Mouse (Mus musculus) kidney, postnatal 0 days (tissue): ENCODE data around the gene Fam181a. TPM values are rescaled to one million over a fixed set of nuclear protein-coding genes. Genes with fewer than 3 reads are reported as not detected.

Source experiments
- ATAC-seq: fragments of 200-750 bp; cut with Nextera tagmentation; replicated peaks from 2 replicates; pipeline ENCODE4 v1.8.0; 2017; ENCODE audit warnings: low read depth, moderate number of reproducible peaks, moderate TSS enrichment, moderate library complexity; ENCODE audit not compliant: low FRiP score
- DNase-seq: peaks from one replicate; pipeline ENCODE4 v3.0.0-alpha.2; 2016; ENCODE audit warnings: low spot score
- H3K27ac ChIP-seq: fragments of 300-500 bp; sonication (generic); 2 replicates; pipeline ENCODE4 v1.5.1; 2014; ENCODE audit warnings: mild to moderate bottlenecking
- H3K27me3 ChIP-seq: fragments of 300-500 bp; sonication (generic); 2 replicates; pipeline ENCODE4 v1.6.1; 2014; ENCODE audit warnings: low read length, mixed read lengths; ENCODE audit not compliant: insufficient read depth
- H3K36me3 ChIP-seq: fragments of 300-500 bp; sonication (generic); 2 replicates; pipeline ENCODE4 v1.6.1; 2014; ENCODE audit warnings: low read length, mixed read lengths; ENCODE audit not compliant: insufficient read depth
- H3K4me1 ChIP-seq: fragments of 300-500 bp; sonication (generic); replicated peaks from 2 replicates; pipeline ENCODE4 v1.6.1; 2014; ENCODE audit warnings: antibody characterized with exemption, low read length, mixed read lengths; ENCODE audit not compliant: insufficient read depth
- H3K4me2 ChIP-seq: fragments of 300-500 bp; sonication (generic); 2 replicates; pipeline ENCODE4 v1.6.1; 2014; ENCODE audit warnings: mild to moderate bottlenecking, low read length, moderate library complexity, mixed read lengths
- H3K4me3 ChIP-seq: fragments of 300-500 bp; sonication (generic); replicated peaks from 2 replicates; pipeline ENCODE4 v1.5.1; 2014; ENCODE audit warnings: low read depth, low read length
- H3K9ac ChIP-seq: fragments of 300-500 bp; sonication (generic); 2 replicates; pipeline ENCODE4 v1.6.1; 2014; ENCODE audit warnings: low read depth, low read length
- H3K9me3 ChIP-seq: fragments of 300-500 bp; sonication (generic); replicated peaks from 2 replicates; pipeline ENCODE4 v1.6.1; 2016; ENCODE audit warnings: low read length, inconsistent platforms, mixed read lengths
- CTCF ChIP-seq: IDR thresholded peaks from 2 replicates; pipeline ENCODE4 v1.5.1; 2016; ENCODE audit warnings: antibody characterized with exemption, low read depth, mild to moderate bottlenecking, moderate library complexity
- WGBS: fragments of 180-500 bp; shearing (Covaris S2); extraction: QIAGEN DNeasy Blood & Tissue Kit; methylation state at CpG from one replicate; pipeline ENCODE4 v1.1.7; 2014; 5-methylcytosine and 5-hydroxymethylcytosine counted together
- polyA plus RNA-seq: library from polyadenylated mRNA; unstranded; fragments of >200 nt; fragmentation: Nextera tagmentation; extraction: Ambion mirVana; gene quantifications from 2 replicates; pipeline ENCODE4 v1.2.1, GENCODE M21; 2015

The Fam181a gene
- polyA plus RNA-seq, 1 experiment from 2014 or later = not detected

DNA sequence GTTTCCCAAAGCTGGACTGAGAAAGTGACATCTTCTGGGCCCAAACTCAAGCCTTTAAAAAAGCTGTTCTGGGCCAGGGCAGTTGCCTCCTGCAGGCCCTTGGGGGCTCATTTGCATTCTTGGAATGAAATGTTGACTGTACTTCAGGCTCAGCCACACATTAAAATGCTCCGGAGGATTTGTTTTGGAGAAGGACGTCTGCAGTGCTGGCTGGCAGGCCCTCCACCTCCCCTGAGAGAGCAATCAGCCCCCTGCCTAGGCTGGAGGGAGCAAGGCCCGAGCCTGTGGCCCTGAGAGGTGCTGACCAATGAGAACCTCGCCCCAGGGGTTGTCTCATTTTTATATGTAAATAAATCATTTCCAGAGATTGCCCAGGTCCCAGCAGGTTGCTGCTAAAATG, 14.5 kb upstream of the Fam181a start:
- WGBS = 9% methylated on average over 4 of the region's 4 CpGs

DNA sequence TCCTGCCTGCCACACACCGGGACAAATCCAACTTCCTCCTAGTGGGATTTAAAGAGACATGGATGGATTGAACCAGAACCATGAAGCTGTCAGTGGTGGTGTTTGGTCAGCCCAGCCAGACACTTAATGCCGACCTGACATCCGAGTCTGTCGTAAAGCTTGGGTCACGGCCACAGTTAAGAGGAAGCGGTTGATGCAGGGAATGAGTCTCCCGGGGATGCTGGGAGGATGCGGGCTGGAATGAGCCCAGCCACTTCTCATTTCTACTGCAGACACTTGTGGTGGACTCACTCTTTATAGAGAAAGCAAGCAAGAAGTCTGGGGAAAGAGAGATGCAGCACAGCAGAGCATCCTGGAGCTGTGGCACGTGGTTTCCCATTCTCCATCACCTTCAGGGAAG, 10.3 kb upstream of the Fam181a start:
- no peaks in the 10 kb centered on the region for H3K9me3 ChIP-seq
- no peak overlapping the region for H3K4me3 ChIP-seq
- H3K9ac ChIP-seq = no peak overlapping the region
- H3K4me2 ChIP-seq = no peak overlapping the region
- WGBS = 27% methylated on average over 9 of the region's 9 CpGs
- no peaks in the 10 kb centered on the region for H3K36me3 ChIP-seq
- H3K27me3 ChIP-seq = no peaks in the 10 kb centered on the region
- ATAC-seq (no peak), DNase-seq (peak; percentile 71)
- TF ChIP-seq CTCF = no peak
- no peaks in the 10 kb centered on the region for H3K4me1 ChIP-seq
- no peak overlapping the region for H3K27ac ChIP-seq

More for the DNA sequence above, 14.5 kb upstream of the Fam181a start:
- Histone ChIP-seq H3K27ac (no peak overlapping the region), H3K4me3 (no peak overlapping the region), H3K4me1 (no peaks in the 10 kb centered on the region), H3K9me3 (no peaks in the 10 kb centered on the region), H3K27me3 (no peaks in the 10 kb centered on the region), H3K4me2 (no peak overlapping the region), H3K36me3 (no peaks in the 10 kb centered on the region), H3K9ac (no peak overlapping the region)
- DNase-seq = no peak
- no peak for TF ChIP-seq CTCF
- ATAC-seq = no peak

DNA sequence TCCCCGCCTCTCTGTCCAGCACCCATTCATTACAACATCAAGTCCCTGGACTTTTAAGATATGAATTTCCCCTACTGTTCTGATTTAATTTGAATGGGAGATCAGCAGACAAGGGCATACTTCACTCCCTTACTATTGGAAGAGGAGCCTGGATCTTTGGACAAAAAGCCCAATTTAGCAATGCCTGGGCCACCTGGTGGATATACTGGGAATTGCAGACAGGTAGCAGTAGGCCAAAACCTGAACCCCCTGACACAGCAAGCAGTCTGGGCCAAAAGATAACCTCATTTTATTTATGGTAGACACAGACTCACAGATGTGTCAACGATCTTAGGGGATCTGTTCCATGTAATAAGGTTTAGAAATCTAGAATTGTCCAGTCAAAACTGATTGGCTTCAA, 9.1 kb upstream of the Fam181a start:
- peak; percentile 76 for DNase-seq
- H3K4me2 ChIP-seq = no peak overlapping the region
- no peaks in the 10 kb centered on the region for H3K27me3 ChIP-seq
- 52% methylated on average over 2 of the region's 2 CpGs for WGBS
- H3K27ac ChIP-seq = no peak overlapping the region
- H3K9me3 ChIP-seq = no peaks in the 10 kb centered on the region
- H3K4me3 ChIP-seq = no peak overlapping the region
- no peak overlapping the region for H3K9ac ChIP-seq
- no peaks in the 10 kb centered on the region for H3K36me3 ChIP-seq
- peak; percentile 88 for TF ChIP-seq CTCF
- H3K4me1 ChIP-seq = no peaks in the 10 kb centered on the region
- ATAC-seq = no peak

DNA sequence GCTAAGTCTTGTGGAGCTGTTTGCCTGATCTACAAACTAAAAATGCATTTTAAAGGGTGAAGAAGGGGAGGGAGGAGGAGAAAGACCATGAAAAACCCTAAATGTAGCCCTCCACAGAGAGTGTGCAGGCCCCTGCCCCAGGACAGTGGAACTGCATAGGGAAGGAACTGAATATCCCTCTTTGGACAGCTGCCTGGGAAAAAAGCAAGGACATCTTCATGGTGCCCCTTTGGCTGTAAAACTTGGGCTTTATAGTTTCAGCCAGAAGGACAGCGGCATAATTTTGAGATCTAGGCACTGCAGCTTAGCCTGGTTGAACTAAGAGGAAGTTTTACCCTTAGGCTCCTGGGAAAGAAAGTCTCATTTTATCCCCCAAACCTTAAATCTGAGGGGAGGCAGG, 7.8 kb upstream of the Fam181a start:
- WGBS = 64% methylated on average over 1 of the region's 1 CpGs
- H3K9ac ChIP-seq = no peak overlapping the region
- no peak overlapping the region for H3K27ac ChIP-seq
- H3K4me3 ChIP-seq = no peak overlapping the region
- DNase-seq (no peak), ATAC-seq (no peak)
- no peak for TF ChIP-seq CTCF
- H3K27me3 ChIP-seq = no peaks in the 10 kb centered on the region
- no peak overlapping the region for H3K4me2 ChIP-seq
- no peaks in the 10 kb centered on the region for H3K36me3 ChIP-seq
- no peaks in the 10 kb centered on the region for H3K9me3 ChIP-seq
- no peaks in the 10 kb centered on the region for H3K4me1 ChIP-seq

DNA sequence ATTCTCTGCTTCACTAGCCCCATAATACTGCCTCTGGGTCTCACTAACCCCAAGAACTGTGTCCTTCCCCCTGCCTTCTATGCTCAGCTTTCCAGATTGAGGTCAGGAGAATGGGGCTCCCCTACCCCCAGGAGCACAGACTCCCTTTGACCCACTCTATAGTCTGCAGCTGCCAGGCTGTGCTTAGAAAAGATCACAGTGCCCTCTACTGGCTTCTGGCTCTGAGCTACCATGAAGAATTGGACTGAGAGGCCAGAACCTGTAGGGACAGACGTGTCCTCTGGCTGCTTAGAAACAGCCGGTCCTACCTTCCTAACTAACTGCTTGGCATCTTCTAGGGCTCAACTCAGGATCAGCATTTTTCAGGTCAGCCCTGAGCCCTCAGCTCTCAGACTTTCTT, 4.6 kb upstream of the Fam181a start:
- Histone ChIP-seq H3K9me3 (no peaks in the 10 kb centered on the region), H3K27ac (no peak overlapping the region), H3K9ac (no peak overlapping the region), H3K4me3 (no peak overlapping the region), H3K36me3 (no peaks in the 10 kb centered on the region), H3K4me1 (no peaks in the 10 kb centered on the region), H3K4me2 (no peak overlapping the region), H3K27me3 (no peaks in the 10 kb centered on the region)
- DNase-seq = no peak
- no peak for ATAC-seq
- WGBS = 33% methylated on average over 2 of the region's 2 CpGs
- peak; percentile 58 for TF ChIP-seq CTCF

DNA sequence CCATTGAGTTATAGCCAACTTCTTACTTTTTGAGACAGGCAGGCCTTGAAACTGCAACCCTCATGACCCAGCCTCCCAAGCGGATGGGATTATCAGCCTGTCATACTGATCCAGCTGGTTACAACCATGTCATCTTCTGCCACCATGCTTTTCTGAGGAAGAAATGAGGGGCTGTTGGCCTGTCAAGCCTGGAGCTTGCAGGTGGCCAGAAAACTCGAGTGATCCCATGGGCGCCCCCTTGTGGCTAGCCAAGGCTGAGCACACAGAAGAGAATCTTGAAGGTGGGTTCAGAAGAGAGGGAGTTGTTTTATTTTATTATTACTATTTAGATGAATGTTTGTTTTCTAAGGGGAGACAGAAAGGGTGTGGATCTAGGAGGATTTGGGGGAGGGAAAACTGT, 4.1 kb upstream of the Fam181a start:
- Histone ChIP-seq H3K27me3 (no peaks in the 10 kb centered on the region), H3K9ac (no peak overlapping the region), H3K36me3 (no peaks in the 10 kb centered on the region), H3K4me1 (no peaks in the 10 kb centered on the region), H3K4me3 (no peak overlapping the region), H3K27ac (no peak overlapping the region), H3K4me2 (no peak overlapping the region), H3K9me3 (no peaks in the 10 kb centered on the region)
- DNase-seq = peak; percentile 52
- WGBS = 29% methylated on average over 3 of the region's 3 CpGs
- ATAC-seq = no peak
- TF ChIP-seq CTCF = peak; percentile 72

DNA sequence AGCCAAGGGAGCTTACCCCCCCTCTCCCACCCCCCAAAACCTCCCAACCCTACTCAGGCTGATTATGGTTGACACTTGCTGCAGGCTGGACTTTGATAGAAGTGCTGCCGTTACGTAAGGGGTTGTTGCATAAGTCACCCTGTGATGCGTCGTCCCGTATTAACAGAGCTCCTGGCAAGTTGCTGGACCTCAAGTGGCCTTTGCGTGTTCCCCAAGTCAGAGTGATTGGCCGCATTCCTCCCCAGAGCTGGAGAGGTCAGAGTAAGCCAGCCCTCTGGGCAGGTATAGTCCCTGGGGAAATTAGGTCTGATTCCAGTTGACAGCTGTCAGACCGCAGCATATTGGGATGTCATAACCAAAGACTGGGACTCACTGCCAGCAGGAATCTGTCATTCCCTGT, 1.1 kb downstream of the Fam181a start:
- TF ChIP-seq CTCF = no peak
- ATAC-seq (no peak), DNase-seq (no peak)
- no peak overlapping the region for H3K4me3 ChIP-seq
- H3K9ac ChIP-seq = no peak overlapping the region
- peaks cover 5% of the 10 kb centered on the region; the same call in 1 of the 2 replicates for H3K4me1 ChIP-seq
- no peak overlapping the region for H3K4me2 ChIP-seq
- 0 out of 2 replicates have a peak, but pooled peaks cover 9% of the 10 kb centered on the region for H3K27me3 ChIP-seq
- 79% methylated on average over 8 of the region's 8 CpGs for WGBS
- no peaks in the 10 kb centered on the region for H3K36me3 ChIP-seq
- no peaks in the 10 kb centered on the region for H3K9me3 ChIP-seq
- H3K27ac ChIP-seq = no peak overlapping the region
